Mouse (Mus musculus): ENCODE data around the gene Asb8.

DNA sequence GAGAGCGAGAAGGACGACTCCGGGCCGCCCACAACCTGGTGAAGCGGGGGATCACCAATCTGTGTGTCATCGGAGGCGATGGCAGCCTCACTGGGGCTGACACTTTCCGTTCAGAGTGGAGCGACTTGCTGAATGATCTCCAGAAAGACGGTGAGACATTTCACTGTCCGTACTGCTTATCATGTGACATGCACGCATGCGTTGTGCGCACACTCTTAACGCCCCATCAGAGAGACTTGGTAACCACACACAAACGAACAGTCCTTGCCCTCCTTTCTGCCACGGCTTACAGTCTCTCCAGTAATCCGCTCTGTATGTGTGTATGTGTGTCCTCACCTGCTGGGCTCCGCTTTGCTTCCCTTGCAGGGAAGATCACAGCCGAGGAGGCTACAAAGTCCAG lies 44.6 kb downstream of the Asb8 start:
- TF ChIP-seq POLR2A (IDR thresholded peaks at IDR 0.05; ENCODE audit: low read depth, low read length) (no peak), CTCF (IDR thresholded peaks at IDR 0.05; ENCODE audit: extremely low read depth, insufficient read depth, insufficient read length, insufficient replicate concordance) (no peak)

Data from spleen, adult 2 months (tissue).